Mouse (Mus musculus) adrenal gland, postnatal 36 days (tissue): ENCODE data around the gene Hes1. TPM values are rescaled to one million over a fixed set of nuclear protein-coding genes. Genes with fewer than 3 reads are reported as not detected.

ENCODE experiments used
- DNase-seq, 2 experiments: peaks; one replicate each; pipeline ENCODE4 v3.0.0; 2021; ENCODE audit warnings: mixed read lengths in 1 of 2
- long read RNA-seq, 2 experiments: library from polyadenylated mRNA; stranded (forward); transcript quantifications; one replicate each; pipeline ENCODE4 v2.0.0; 2021; ENCODE audit warnings: borderline sequencing depth in 2 of 2
- total RNA-seq, 2 experiments: library from RNA; stranded (reverse); gene quantifications; 2 replicates each; pipeline ENCODE4 v1.2.3; 2021

Gene Hes1
- total RNA-seq: 10 to 100 TPM; 19.2 to 26.1 TPM
- long read RNA-seq, experiment 1, transcript Hes1-201 (4 exons, 1,468 nt): major isoform, 29 of 56 reads
- long read RNA-seq, experiment 1, partial matches to known transcripts: 1 of 56 reads
- long read RNA-seq, experiment 1, other reads (novel, unspliced or antisense): 22 of 56 reads
- long read RNA-seq, experiment 2, transcript Hes1-201 (4 exons, 1,468 nt): major isoform, 19 of 28 reads
- long read RNA-seq, experiment 2, partial matches to known transcripts: 1 of 28 reads
- long read RNA-seq, experiment 2, other reads (novel, unspliced or antisense): 6 of 28 reads

DNA sequence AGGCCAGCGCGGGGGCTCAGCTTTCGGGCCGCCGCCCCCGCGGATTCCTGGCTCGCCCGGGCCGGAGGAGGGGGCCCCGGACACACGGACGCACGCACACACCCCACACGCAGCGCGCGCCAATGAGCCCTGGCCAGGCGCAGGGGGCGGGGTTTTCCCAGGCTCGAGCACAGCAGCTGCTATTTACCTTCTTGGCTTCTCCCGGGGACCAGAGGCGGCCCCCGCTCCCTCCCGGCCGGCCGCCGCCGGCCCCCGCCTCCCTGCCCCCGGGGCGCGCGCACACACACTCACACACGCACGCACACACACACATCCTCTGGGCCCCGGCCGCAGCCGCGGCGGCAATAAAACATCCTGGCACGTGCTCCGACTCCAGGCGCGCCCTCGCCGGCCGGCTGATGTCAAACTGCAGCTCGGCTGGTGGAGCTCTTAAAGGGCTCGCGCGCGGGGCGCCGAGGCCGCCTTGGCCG is at the start of gene Hes1:
Gene Hes1, plus strand, starts transcription at position 401 of the 470 bp plus-strand sequence.
- peak; percentile 92 to 96 for DNase-seq

GRCm38 (mm10) chr16:30016064-30016463 is 48.1 kb upstream of the Hes1 start:
- DNase-seq: no peak

GRCm38 (mm10) chr16:30020124-30020523 is 44.1 kb upstream of the Hes1 start:
- no peak for DNase-seq

DNA sequence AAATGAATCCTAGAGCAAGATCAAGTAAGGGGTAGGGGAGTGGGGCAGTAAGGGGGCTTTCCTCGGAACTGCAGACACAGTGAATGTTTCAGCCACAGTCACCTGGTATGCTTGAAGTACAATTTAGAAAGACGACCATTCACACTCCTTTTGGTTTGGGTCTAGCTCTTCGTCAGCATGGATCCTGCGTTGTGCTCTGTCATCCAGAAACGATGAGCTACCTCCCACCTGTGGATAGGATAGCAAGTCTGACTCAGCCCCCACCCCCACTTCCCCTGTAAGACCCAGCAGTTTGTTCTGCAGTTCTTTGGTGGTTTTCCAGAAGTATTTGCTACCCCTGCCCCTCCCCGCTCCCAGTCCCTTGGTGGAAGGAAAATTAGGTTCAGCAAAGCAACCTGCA is 41.8 kb upstream of the Hes1 start:
- no peak for DNase-seq

- no peak for DNase-seq
Measured at GRCm38 (mm10) chr16:30022890-30023797, 41.0 kb upstream of the Hes1 start.

GRCm38 (mm10) chr16:30024681-30025262 is 39.4 kb upstream of the Hes1 start:
- peak; percentile 77 to 78 for DNase-seq

DNA sequence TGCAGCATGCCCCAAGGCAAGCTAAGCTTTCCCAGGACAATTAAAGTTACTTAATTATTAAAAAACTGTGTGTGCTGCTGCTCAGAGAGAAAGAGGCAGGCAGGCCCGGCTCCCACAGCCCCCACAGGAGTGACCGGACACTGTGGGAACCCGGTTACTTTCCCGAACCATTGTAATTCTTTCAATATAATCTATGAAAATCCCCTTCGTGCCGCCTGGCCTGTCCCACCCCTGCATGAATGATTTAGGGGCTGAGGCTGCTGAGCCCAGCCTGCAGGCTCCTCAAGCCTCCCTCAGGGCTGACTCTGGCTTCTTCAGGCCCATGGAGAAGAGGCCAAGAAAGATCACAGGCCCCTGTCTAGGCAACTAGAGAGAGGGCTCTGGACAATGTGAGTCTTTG is 36.0 kb upstream of the Hes1 start:
- DNase-seq: no peak

DNA sequence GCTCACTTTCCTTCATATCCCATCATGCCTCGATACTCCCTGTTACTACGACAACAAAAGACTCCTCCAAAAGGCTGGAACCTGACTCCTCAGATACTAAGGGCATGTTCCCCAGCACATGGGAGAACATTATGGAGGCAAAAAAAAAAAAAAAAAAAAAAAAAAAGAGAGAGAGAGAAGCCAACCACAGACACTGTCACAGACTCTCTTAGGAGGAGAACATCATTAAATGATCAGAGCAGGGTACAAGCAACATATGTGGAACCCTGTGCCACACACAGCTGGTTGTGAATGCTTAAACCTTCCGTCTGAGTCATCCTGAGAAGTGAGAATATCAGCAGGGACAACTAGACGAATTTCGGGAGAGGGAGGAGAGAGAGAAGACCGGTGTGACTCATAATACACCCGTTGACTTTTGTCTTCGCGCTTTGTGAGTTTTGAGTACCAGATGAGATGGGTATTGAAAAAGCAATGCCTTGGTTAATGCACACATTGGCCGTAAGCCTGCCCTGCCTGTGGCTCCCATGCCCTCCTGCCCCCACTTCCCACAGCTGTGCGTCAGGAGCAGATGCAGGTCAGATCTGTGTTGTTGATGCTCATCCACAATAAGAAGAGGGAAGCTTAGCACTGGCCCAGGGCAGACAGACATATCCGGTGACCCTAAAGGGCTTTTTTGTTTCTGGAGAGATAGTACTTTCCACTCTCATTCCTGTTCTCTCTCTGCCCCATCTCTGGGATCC is 34.8 kb upstream of the Hes1 start:
- DNase-seq: no peak

DNA sequence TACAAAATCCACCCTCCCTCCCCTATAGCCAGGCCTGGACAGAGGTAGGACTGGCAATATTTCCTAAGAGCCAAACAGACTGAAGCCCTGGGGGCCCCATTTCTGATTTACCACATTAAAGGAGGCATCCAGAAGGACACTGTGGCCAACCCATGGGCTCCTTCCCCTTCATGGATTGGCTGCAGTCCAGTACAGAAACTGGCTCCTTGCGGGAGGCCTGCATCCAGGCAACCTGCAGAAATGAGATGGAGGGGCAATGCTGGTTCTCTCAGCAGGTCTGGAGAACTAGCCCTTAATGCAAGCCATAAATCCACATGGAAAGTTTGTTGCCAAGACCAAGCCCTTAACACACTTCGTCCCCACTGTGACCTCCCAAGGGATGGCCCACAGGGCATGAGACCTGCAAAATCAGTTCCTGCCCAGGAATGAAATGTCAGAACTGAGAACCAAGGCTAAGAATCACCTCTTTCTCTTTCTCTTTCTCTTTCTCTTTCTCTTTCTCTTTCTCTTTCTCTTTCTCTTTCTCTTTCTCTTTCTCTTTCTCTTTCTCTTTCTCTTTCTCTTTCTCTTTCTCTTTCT is 31.8 kb upstream of the Hes1 start:
- no peak for DNase-seq

DNA sequence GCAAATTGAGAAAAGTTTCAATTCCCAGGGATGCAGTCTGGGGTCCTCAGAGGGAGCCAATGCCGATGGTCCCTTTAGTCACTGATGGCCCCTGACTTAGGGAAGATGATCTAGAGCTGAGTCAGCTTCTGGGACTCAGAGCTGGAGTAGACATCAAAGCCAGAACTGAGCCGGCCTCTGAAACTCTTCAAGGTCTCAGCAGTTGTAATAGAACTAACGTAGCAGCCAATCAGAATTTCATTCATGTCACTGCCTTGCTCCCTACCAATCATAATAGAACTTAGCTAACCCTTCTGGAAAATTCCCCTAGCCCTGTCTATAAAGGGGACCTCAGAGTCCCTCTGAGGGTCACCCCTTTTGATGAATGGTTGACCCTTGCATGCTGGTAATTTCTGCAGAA is 30.8 kb upstream of the Hes1 start:
- DNase-seq: peak; percentile 57 to 66

GRCm38 (mm10) chr16:30034001-30034400 is 30.2 kb upstream of the Hes1 start:
- peak; percentile 60 to 72 for DNase-seq

GRCm38 (mm10) chr16:30034521-30034920 is 29.7 kb upstream of the Hes1 start:
- peak in 1 of 2 experiments; percentile 38 for DNase-seq

GRCm38 (mm10) chr16:30034979-30035440 is 29.2 kb upstream of the Hes1 start:
- DNase-seq: no peak

DNA sequence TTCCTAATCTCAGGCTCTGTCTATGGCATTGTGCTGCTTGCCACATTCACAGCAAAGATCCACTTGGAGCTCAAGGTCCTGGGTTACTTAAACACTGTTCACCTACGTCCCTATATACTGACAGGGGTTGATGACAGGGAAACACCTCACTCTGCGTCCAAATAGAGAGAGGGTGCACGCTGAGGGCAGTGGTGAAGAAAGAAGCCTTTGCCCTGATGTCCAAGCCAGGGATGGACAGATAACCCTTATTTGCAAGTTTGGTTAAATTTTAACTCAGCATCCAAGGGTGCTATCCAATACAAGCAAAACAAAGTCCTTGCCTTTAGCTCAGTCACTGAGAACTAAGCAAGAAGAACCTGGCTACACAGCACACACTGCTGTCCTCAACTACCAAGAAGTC is 28.1 kb upstream of the Hes1 start:
- no peak for DNase-seq

DNA sequence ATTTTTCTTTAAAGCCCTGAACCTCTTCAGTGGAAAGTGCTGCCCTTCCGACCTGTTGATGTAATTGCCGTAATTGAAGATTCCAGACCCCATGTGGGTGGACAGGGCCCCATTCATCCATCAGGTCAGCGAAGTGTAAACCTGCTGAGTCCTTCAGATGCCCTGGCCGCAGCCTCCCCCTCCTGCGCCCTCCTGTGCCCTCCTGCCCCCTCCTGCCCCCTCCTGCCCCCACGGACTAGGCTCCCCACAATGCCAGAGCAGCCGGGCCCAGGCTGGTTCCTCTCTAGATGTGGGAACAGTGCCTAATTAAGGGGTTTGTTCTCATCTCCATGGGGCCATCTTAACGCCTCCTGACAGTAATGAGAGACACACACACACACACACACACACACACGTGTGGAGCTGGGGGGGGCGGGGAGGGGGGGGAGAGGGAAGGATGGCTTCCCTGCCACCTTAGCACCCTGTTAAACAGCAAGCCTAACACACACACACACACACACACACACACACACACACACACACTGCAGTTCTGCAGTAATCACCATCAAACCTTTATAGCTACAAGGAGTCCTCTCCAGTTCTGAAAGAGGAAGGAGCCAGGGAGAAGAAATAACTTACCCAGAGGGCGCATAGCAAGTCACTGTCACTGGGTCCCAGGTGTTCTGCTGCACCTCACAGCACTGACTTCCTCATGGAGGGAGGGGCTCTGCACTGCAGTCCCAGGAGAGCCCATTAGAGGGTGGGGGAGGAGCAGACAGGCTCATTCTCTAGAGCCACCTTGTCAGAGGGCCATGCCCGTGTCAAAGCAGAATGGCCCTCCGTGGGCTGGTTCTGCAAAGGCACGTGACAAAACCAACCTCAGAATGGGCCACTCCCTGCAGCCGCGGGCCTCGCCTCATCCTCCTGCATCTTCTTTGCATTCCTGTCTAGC is 25.3 kb upstream of the Hes1 start:
- DNase-seq: peak in 1 of 2 experiments; percentile 13

GRCm38 (mm10) chr16:30039841-30040240 is 24.3 kb upstream of the Hes1 start:
- no peak for DNase-seq

- DNase-seq: peak in 1 of 2 experiments; percentile 25
Measured at GRCm38 (mm10) chr16:30042859-30043258, 21.3 kb upstream of the Hes1 start.

- no peak for DNase-seq
Measured at GRCm38 (mm10) chr16:30045615-30046014, 18.6 kb upstream of the Hes1 start.

- no peak for DNase-seq
Measured at GRCm38 (mm10) chr16:30047010-30047409, 17.2 kb upstream of the Hes1 start.

DNA sequence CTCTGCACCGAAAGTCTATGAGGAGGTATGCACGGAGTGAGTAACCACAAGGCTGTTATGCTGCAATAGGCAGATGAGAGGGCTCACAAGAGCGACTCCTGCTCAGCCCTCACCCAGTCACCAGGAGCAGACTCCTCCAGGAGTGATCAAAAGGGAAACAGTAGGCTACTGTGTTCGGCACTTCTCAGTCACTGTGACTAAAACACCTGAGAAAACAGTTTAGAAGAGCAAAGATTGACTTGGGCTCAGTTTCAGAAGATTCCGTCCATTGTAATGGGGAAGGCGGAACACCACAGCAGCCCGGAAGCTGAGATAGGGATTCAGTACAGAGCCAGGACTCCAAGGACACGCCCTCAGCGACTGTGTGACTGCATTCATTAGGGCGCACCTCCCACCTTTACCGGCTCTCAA is 16.8 kb upstream of the Hes1 start:
- no peak for DNase-seq
